Comparison of ENCODE assay signal across 14 mouse cellular contexts in genomic region chr13:8584257-8585005, GRCm38 (mm10).
DNase-seq lines count a peak whose midpoint lies in the region; ATAC-seq and TF ChIP-seq lines count a peak whose summit lies in the region.
"Had no signal": no experiment of that assay in that cellular context is flagged by ENCODE, and none has a peak within 500 bp of the region (broad histone marks: within the 10 kb centered on the region; RNA-seq: fewer than 3 reads in every experiment).

No protein-coding gene starts in this region.

- DNase-seq in frontal cortex, postnatal 10 days (ENCODE audit: low spot score in 2 of 2): peak; percentile 20 to 27
- no peak for DNase-seq in frontal cortex, postnatal 25 days (ENCODE audit: low spot score in 2 of 2)
- no peak for DNase-seq in lung, postnatal 0 days (ENCODE audit: low spot score)
- DNase-seq in brain, embryonic 14.5 days (ENCODE audit: low read depth): peak; percentile 74
- DNase-seq in hindbrain, embryonic 14.5 days (ENCODE audit: low spot score): no peak
- DNase-seq in adrenal gland, adult 18-20 months (ENCODE audit: low spot score in 2 of 2): no peak
- DNase-seq: adrenal gland, postnatal 25 days; gastrocnemius, postnatal 10 days; kidney, adult 8-10 months; lung, postnatal 14 days had no signal

- H3K27me3 ChIP-seq in lung, embryonic 15.5 days: no peaks in the 10 kb centered on the region
- no peaks in the 10 kb centered on the region for H3K27me3 ChIP-seq in lung, postnatal 0 days (replicated peaks; ENCODE audit: insufficient read depth, low read length)
- H3K27me3 ChIP-seq in hindbrain, embryonic 14.5 days (ENCODE audit: control insufficient read depth, insufficient read depth, low read length): no peaks in the 10 kb centered on the region
- H3K27me3 ChIP-seq: heart, embryonic 12.5 days; liver, embryonic 12.5 days had no signal

- no peak overlapping the region for H3K9ac ChIP-seq in lung, embryonic 15.5 days
- no peak overlapping the region for H3K9ac ChIP-seq in lung, postnatal 0 days (replicated peaks; ENCODE audit: low read depth)
- H3K9ac ChIP-seq in hindbrain, embryonic 14.5 days: no peak overlapping the region
- H3K9ac ChIP-seq: heart, embryonic 12.5 days; liver, embryonic 12.5 days had no signal

- H3K4me3 ChIP-seq in lung, embryonic 15.5 days: no peak overlapping the region
- H3K4me3 ChIP-seq in lung, postnatal 0 days (ENCODE audit: low read depth, low read length): no peak overlapping the region
- H3K4me3 ChIP-seq in hindbrain, embryonic 14.5 days (replicated peaks; ENCODE audit: low read length): no peak overlapping the region
- H3K4me3 ChIP-seq: heart, embryonic 12.5 days; liver, embryonic 12.5 days had no signal

- H3K36me3 ChIP-seq in lung, embryonic 15.5 days: no peaks in the 10 kb centered on the region
- no peaks in the 10 kb centered on the region for H3K36me3 ChIP-seq in lung, postnatal 0 days (ENCODE audit: insufficient read depth, low read length)
- H3K36me3 ChIP-seq in hindbrain, embryonic 14.5 days (replicated peaks; ENCODE audit: control insufficient read depth, insufficient read depth): no peaks in the 10 kb centered on the region
- H3K36me3 ChIP-seq: heart, embryonic 12.5 days; liver, embryonic 12.5 days had no signal

- TF ChIP-seq POLR2A in brain, embryonic 14.5 days (IDR thresholded peaks at IDR 0.05; ENCODE audit: borderline replicate concordance, extremely low read depth, insufficient read depth, insufficient read length, poor library complexity, severe bottlenecking): no peak

- no peak for TF ChIP-seq EP300 in lung, postnatal 0 days (IDR thresholded peaks at IDR 0.05)

- H3K4me1 ChIP-seq in lung, embryonic 15.5 days: no peaks in the 10 kb centered on the region
- H3K4me1 ChIP-seq in lung, postnatal 0 days (ENCODE audit: insufficient read depth, low read depth, low read length): no peaks in the 10 kb centered on the region
- 0 out of 2 replicates have a peak, but pooled peaks cover 6% of the 10 kb centered on the region for H3K4me1 ChIP-seq in hindbrain, embryonic 14.5 days (replicated peaks; ENCODE audit: control insufficient read depth, insufficient read depth, low read length)
- H3K4me1 ChIP-seq: heart, embryonic 12.5 days; liver, embryonic 12.5 days had no signal

- H3K9me3 ChIP-seq in lung, embryonic 15.5 days: no peaks in the 10 kb centered on the region
- no peaks in the 10 kb centered on the region for H3K9me3 ChIP-seq in lung, postnatal 0 days (ENCODE audit: low read length)
- no peaks in the 10 kb centered on the region for H3K9me3 ChIP-seq in hindbrain, embryonic 14.5 days (ENCODE audit: control insufficient read depth, low read length)
- H3K9me3 ChIP-seq: heart, embryonic 12.5 days; liver, embryonic 12.5 days had no signal

- no peak for TF ChIP-seq CTCF in lung, postnatal 0 days (IDR thresholded peaks at IDR 0.05)
- no peak for TF ChIP-seq CTCF in brain, embryonic 14.5 days (IDR thresholded peaks at IDR 0.05; ENCODE audit: borderline replicate concordance, extremely low read depth, insufficient read depth, insufficient read length)

- 67% methylated on average over 8 of the region's 8 CpGs for WGBS in lung, embryonic 15.5 days
- WGBS in lung, postnatal 0 days: 67% methylated on average over 8 of the region's 8 CpGs
- 73% methylated on average over 8 of the region's 8 CpGs for WGBS in hindbrain, embryonic 14.5 days

- H3K27ac ChIP-seq in lung, embryonic 15.5 days: no peak overlapping the region
- H3K27ac ChIP-seq in lung, postnatal 0 days (ENCODE audit: low read length): no peak overlapping the region
- no peak overlapping the region for H3K27ac ChIP-seq in hindbrain, embryonic 14.5 days
- H3K27ac ChIP-seq: liver, embryonic 12.5 days had no signal

- no peak overlapping the region for H3K4me2 ChIP-seq in lung, embryonic 15.5 days
- no peak overlapping the region for H3K4me2 ChIP-seq in lung, postnatal 0 days (replicated peaks; ENCODE audit: low read depth, low read length)
- H3K4me2 ChIP-seq in hindbrain, embryonic 14.5 days (replicated peaks): no peak overlapping the region
- H3K4me2 ChIP-seq: heart, embryonic 12.5 days; liver, embryonic 12.5 days had no signal

- peak; percentile 31; the same call in 1 of the 2 replicates for ATAC-seq in lung, embryonic 15.5 days (ENCODE audit: borderline replicate concordance, extremely low read depth, low FRiP score, low TSS enrichment)
- ATAC-seq in lung, postnatal 0 days: no peak
- peak; percentile 62; the same call in 1 of the 2 replicates for ATAC-seq in hindbrain, embryonic 14.5 days (ENCODE audit: low FRiP score)
- ATAC-seq: CD4-positive, CD25-positive, alpha-beta regulatory T cell, adult 4 months; liver, embryonic 12.5 days had no signal

Comparison
In these comparisons a context has a peak if more than half of its experiments do, and no peak if none do; other contexts are left out.
1. DNase-seq: peak in frontal cortex, postnatal 10 days (2 of 2) and brain, embryonic 14.5 days (single experiment); none in frontal cortex, postnatal 25 days (0 of 2), lung, postnatal 0 days (single experiment), hindbrain, embryonic 14.5 days (single experiment) and adrenal gland, adult 18-20 months (0 of 2).